Mouse (Mus musculus) CH12.LX (cell line): ENCODE results near the gene Coq10b.
"Not testable (repeated sequence)": the region's sequence is repeated elsewhere in the genome, so short reads cannot be mapped to it uniquely, and the experiment has no call there.

Experiments
- CHD2 ChIP-seq: IDR thresholded peaks from 2 replicates; pipeline ENCODE4 v1.6.1; 2011; ENCODE audit warnings: low read length, improper control_type of control experiment
- POLR2AphosphoS2 ChIP-seq: IDR thresholded peaks from 2 replicates; pipeline ENCODE4 v1.6.1; 2011; ENCODE audit warnings: low read depth, low read length, improper control_type of control experiment

- not testable (repeated sequence) for TF ChIP-seq POLR2AphosphoS2, CHD2
These were observed 5.8 kb downstream of the Coq10b start for GRCm38 (mm10) chr1:55058383-55058782.
